Mouse (Mus musculus) lung, adult 2 months (tissue): ENCODE results near the gene Coq2. TPM values are rescaled to one million over a fixed set of nuclear protein-coding genes. Genes with fewer than 3 reads are reported as not detected.

Source experiments
- DNase-seq: peaks from one replicate; pipeline ENCODE4 v3.0.0; 2022
- H3K4me1 ChIP-seq: fragments of 200-500 bp; 2 replicates; pipeline ENCODE4 v1.6.1; 2011; ENCODE audit warnings: low read length; ENCODE audit not compliant: control insufficient read depth, insufficient read depth
- H3K4me3 ChIP-seq: fragments of 200-500 bp; replicated peaks from 2 replicates; pipeline ENCODE3; 2011; ENCODE audit warnings: low read depth, mild to moderate bottlenecking, control low read depth, low read length; ENCODE audit errors: extremely low read depth
- CTCF ChIP-seq: fragments of 200-500 bp; IDR thresholded peaks from 2 replicates; pipeline ENCODE4 v1.5.1; 2011; ENCODE audit warnings: mild to moderate bottlenecking, low read length, control low read depth; ENCODE audit not compliant: insufficient read depth
- POLR2A ChIP-seq: fragments of 200-500 bp; IDR thresholded peaks from 2 replicates; pipeline ENCODE4 v1.6.1; 2011; ENCODE audit warnings: low read depth, mild to moderate bottlenecking, control low read depth, low read length, borderline replicate concordance; ENCODE audit errors: extremely low read depth
- WGBS: fragments of 180-500 bp; shearing (Covaris S2); methylation state at CpG from one replicate; pipeline ENCODE4 v1.1.7; 2018; 5-methylcytosine and 5-hydroxymethylcytosine counted together
- polyA plus RNA-seq: library from polyadenylated mRNA; depleted of rRNA; stranded (reverse); fragments of >200 nt; gene quantifications from 2 replicates; pipeline ENCODE4 v1.2.3, GENCODE M21; 2012

The Coq2 gene
- polyA plus RNA-seq, 1 experiment, result 67.7 TPM

- 49% methylated on average over 10 of the region's 10 CpGs for WGBS
- Histone ChIP-seq H3K4me1 (peaks cover 5% of the 10 kb centered on the region), H3K4me3 (no peak overlapping the region)
- DNase-seq, result no peak
- TF ChIP-seq POLR2A (no peak), CTCF (no peak)
Observed at GRCm38 (mm10) chr5:100648046-100648445, 26.9 kb downstream of the Coq2 start.

GRCm38 (mm10) chr5:100646558-100646957 lies 28.4 kb downstream of the Coq2 start:
- no peak for DNase-seq

GRCm38 (mm10) chr5:100643991-100644535 lies 30.9 kb downstream of the Coq2 start:
- peak; percentile 16 for DNase-seq
- no peak overlapping the region for H3K4me3 ChIP-seq
- H3K4me1 ChIP-seq, result peaks cover 5% of the 10 kb centered on the region
- TF ChIP-seq POLR2A, result no peak
- no peak for TF ChIP-seq CTCF
- WGBS, result 25% methylated on average over 7 of the region's 7 CpGs

More at GRCm38 (mm10) chr5:100646558-100646957, 28.4 kb downstream of the Coq2 start:
- Histone ChIP-seq H3K4me1 (peaks cover 5% of the 10 kb centered on the region), H3K4me3 (no peak overlapping the region)
- 75% methylated on average over 4 of the region's 4 CpGs for WGBS
- TF ChIP-seq CTCF (no peak), POLR2A (no peak)

- WGBS, result 28% methylated on average over 12 of the region's 12 CpGs
- TF ChIP-seq POLR2A (no peak), CTCF (no peak)
- DNase-seq, result no peak
- H3K4me1 ChIP-seq, result peaks cover 5% of the 10 kb centered on the region
- no peak overlapping the region for H3K4me3 ChIP-seq
Observed at GRCm38 (mm10) chr5:100643253-100643990, 31.5 kb downstream of the Coq2 start.

GRCm38 (mm10) chr5:100642316-100642715 lies 32.6 kb downstream of the Coq2 start:
- WGBS, result 74% methylated on average over 5 of the region's 5 CpGs
- no peak for TF ChIP-seq POLR2A
- no peak for TF ChIP-seq CTCF
- no peak overlapping the region for H3K4me3 ChIP-seq
- no peak for DNase-seq
- peaks cover 9% of the 10 kb centered on the region for H3K4me1 ChIP-seq

- TF ChIP-seq CTCF (no peak), POLR2A (no peak)
- 59% methylated on average over 8 of the region's 8 CpGs for WGBS
- no peak for DNase-seq
- H3K4me1 ChIP-seq, result peaks cover 12% of the 10 kb centered on the region
- H3K4me3 ChIP-seq, result no peak overlapping the region
Observed at GRCm38 (mm10) chr5:100638483-100638882, 36.5 kb downstream of the Coq2 start.

- Histone ChIP-seq H3K4me3 (no peak overlapping the region), H3K4me1 (peaks cover 15% of the 10 kb centered on the region)
- DNase-seq, result peak; percentile 32
- 21% methylated on average over 8 of the region's 8 CpGs for WGBS
- TF ChIP-seq POLR2A (peak; percentile 20; the same call in 1 of the 2 replicates), CTCF (no peak)
Observed at GRCm38 (mm10) chr5:100636794-100637544, 38.0 kb downstream of the Coq2 start.

- Histone ChIP-seq H3K4me1 (peaks cover 16% of the 10 kb centered on the region), H3K4me3 (no peak overlapping the region)
- WGBS, result 93% methylated on average over 4 of the region's 4 CpGs
- DNase-seq, result no peak
- TF ChIP-seq POLR2A, result no peak
- no peak for TF ChIP-seq CTCF
Observed at GRCm38 (mm10) chr5:100635908-100636307, 39.0 kb downstream of the Coq2 start.

- H3K4me3 ChIP-seq, result no peak overlapping the region
- H3K4me1 ChIP-seq, result peaks cover 16% of the 10 kb centered on the region
- no peak for DNase-seq
- TF ChIP-seq CTCF, result no peak
- no peak for TF ChIP-seq POLR2A
- 77% methylated on average over 8 of the region's 8 CpGs for WGBS
Observed at GRCm38 (mm10) chr5:100634885-100635478, 40.0 kb downstream of the Coq2 start.
